Mouse (Mus musculus) megakaryocyte, embryonic 14.5 days (primary cell): ENCODE measurements around the gene Plppr3. TPM values are rescaled to one million over a fixed set of nuclear protein-coding genes. Genes with fewer than 3 reads are reported as not detected.
"Not testable (repeated sequence)": the region's sequence is repeated elsewhere in the genome, so short reads cannot be mapped to it uniquely, and the experiment has no call there.

Experiments
- H3K27me3 ChIP-seq: replicated peaks from 2 replicates; pipeline ENCODE3; 2012; ENCODE audit warnings: inconsistent platforms
- H3K36me3 ChIP-seq: replicated peaks from 2 replicates; pipeline ENCODE3; 2012; ENCODE audit warnings: low read length, inconsistent platforms, mixed read lengths
- H3K4me1 ChIP-seq: 2 replicates; pipeline ENCODE4 v1.6.1; 2012; ENCODE audit warnings: inconsistent platforms
- H3K4me3 ChIP-seq: replicated peaks from 2 replicates; pipeline ENCODE3; 2012; ENCODE audit warnings: moderate library complexity, mild to moderate bottlenecking, inconsistent platforms
- H3K9me3 ChIP-seq: 2 replicates; pipeline ENCODE4 v1.6.1; 2012; ENCODE audit warnings: inconsistent platforms
- FLI1 ChIP-seq: IDR thresholded peaks from 2 replicates; pipeline ENCODE4 v1.6.1; 2012; ENCODE audit warnings: low read length, inconsistent platforms, mixed read lengths
- GATA1 ChIP-seq: IDR thresholded peaks from 3 replicates; pipeline ENCODE4 v1.6.1; 2012; ENCODE audit warnings: mixed read lengths, low read length, inconsistent platforms, borderline replicate concordance
- polyA plus RNA-seq: library from polyadenylated mRNA; stranded (reverse); fragments of >175 nt; gene quantifications from 2 replicates; pipeline ENCODE4 v1.2.3, GENCODE M21; 2012; ENCODE audit warnings: low replicate concordance; ENCODE audit not compliant: insufficient read depth

The Plppr3 gene
- polyA plus RNA-seq, 1 experiment = 16.9 TPM

DNA sequence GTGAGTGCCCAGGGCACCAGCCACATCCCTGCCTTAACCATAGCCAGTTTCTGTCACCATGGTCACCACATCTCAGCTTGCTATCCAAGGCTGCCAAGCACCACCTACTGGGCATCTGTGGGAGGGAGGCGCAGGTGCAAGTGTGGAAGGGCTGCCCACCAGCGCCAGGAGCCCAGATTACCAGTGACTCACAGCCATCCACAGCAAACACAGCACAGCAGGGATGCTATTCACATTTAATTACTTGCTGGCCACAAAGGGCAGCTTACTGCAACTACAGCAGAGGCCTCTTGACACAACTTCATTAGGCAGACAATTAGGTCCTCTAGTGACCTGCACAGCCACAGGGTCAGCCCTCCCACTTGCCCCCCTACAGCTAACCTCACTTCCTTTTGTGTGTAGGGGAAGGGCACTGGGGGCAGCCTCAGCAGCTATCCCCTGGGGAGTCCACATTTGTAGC lies 26.5 kb upstream of the Plppr3 start:
- peaks cover 88% of the 10 kb centered on the region for H3K36me3 ChIP-seq
- TF ChIP-seq GATA1 (no peak), FLI1 (no peak)
- no peaks in the 10 kb centered on the region; the same call in 1 of the 2 replicates for H3K9me3 ChIP-seq
- H3K4me3 ChIP-seq = no peak overlapping the region
- H3K27me3 ChIP-seq = no peaks in the 10 kb centered on the region
- peaks cover 57% of the 10 kb centered on the region for H3K4me1 ChIP-seq

DNA sequence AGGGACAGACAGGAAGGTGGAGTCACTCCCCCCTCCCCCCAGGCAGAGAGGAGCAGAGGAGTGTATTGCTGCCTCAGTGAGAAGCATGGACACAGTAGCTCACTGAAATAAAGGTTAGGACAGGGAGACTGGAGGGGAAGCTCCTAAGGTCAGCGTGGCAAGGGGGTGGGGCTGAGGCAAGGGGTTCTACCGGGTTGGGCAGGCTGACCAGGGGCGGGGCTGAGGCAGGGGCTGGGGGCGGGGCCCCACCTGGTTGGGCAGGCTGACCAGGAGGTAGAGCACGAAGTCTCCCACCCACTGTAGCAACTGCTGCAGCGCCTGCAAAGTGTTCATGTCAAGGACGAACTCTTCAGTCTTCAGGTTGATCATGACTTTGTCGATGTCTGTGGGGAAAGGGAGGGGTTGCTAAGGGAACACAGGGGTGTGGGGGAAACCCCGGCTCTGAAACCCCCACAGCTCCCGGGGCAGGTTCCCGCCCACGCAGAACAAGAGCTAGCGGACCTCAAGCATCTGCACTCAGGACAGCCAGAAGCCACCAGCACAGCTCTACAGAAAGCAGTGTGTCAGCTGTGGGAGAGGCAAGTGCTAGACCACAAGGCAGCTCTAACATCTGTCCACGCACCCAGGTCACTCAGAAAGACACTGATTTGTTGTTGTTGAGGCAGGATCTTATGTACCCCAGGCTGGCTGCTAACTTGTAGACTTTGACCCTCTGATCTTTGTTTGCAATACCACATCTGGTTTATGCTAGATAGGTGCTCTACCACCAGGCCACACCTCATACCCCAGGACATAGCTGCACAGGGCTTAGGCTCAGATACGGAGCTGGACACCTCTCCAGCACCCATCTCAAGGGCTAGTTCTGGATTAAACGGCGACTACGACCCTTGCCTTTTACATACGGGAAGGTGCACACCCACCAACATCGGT lies 23.1 kb upstream of the Plppr3 start:
- TF ChIP-seq GATA1 (no peak), FLI1 (no peak)
- H3K4me3 ChIP-seq = no peak overlapping the region
- no peaks in the 10 kb centered on the region for H3K27me3 ChIP-seq
- H3K9me3 ChIP-seq = no peaks in the 10 kb centered on the region
- peaks cover 86% of the 10 kb centered on the region for H3K36me3 ChIP-seq
- peaks cover 79% of the 10 kb centered on the region for H3K4me1 ChIP-seq

DNA sequence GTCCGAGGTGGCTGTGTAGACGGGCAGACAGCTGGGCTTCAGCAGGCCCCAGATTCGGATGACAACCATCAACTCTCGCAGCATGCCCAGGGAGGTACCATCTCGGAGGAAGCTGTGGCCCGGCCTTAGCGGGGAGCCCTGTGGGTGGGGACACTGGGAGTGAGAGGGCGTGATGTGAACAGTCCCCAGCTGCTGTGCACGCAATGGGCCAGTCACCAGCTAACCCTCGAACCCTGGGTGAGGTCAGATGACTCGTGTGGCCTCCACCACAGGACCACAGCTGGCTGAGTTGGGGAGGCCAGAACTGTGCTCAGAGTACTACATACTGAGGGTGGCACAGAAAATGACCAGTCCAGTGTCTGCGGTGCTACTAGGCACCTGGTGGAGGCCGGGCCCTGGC lies 22.4 kb upstream of the Plppr3 start:
- H3K27me3 ChIP-seq = no peaks in the 10 kb centered on the region
- peaks cover 79% of the 10 kb centered on the region for H3K36me3 ChIP-seq
- no peaks in the 10 kb centered on the region for H3K9me3 ChIP-seq
- peak overlapping the region; percentile 35 for H3K4me3 ChIP-seq
- peaks cover 81% of the 10 kb centered on the region for H3K4me1 ChIP-seq
- TF ChIP-seq FLI1 = no peak
- TF ChIP-seq GATA1 = no peak

DNA sequence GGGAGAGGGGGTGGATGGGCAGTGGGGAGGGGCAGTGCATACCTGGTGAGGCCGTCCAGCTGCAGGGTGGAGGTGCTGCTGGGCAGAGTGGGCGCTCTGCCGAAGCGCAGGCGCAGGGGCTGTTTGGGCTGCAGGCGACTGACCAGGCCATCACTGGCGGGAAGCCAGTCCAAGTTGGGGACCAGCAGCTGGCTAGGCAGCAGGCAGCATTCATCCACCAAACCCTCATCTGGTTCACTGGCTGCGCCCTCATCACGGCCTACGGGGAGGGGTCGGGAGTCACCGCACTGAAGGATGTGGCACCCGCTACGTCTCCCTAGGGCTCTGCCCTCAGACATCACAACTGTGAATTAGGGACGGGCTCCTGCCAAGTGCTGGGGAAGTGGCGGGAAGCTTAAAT lies 21.9 kb upstream of the Plppr3 start:
- Histone ChIP-seq H3K4me1 (peaks cover 78% of the 10 kb centered on the region), H3K9me3 (no peaks in the 10 kb centered on the region), H3K36me3 (peaks cover 74% of the 10 kb centered on the region), H3K27me3 (peaks cover 1% of the 10 kb centered on the region), H3K4me3 (no peak overlapping the region)
- TF ChIP-seq GATA1 = no peak
- TF ChIP-seq FLI1 = no peak

DNA sequence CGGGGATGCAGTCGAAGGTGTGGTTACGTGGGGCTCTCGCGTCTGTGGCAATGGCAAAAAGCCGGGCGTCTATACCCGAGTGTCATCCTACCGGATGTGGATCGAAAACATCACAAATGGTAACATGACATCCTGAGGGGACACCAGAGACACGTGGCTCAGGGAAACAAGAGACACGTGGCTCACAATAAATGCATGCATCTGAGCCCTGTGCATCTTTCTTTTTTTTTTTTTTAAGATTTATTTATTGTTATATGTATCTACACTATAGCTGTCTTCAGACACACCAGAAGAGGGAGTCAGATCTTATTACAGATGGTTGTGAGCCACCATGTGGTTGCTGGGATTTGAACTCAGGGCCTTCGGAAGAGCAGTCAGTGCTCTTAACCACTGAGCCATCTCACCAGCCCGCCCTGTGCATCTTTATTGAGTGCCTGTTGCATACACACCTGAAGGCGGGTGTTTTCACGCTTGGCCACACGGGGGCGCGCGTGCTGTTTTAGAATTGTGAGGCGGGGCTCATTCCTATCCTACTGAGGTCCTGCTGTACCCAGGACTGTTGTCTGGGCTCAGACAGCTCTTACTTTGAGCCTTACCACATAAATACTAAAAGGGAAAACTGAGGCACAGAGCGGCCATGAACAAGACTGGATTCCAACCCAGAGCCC lies 18.2 kb upstream of the Plppr3 start:
- Histone ChIP-seq H3K27me3 (peaks cover 12% of the 10 kb centered on the region), H3K4me1 (peaks cover 53% of the 10 kb centered on the region), H3K36me3 (peaks cover 41% of the 10 kb centered on the region)
- not testable (repeated sequence) for H3K9me3 ChIP-seq, H3K4me3 ChIP-seq

DNA sequence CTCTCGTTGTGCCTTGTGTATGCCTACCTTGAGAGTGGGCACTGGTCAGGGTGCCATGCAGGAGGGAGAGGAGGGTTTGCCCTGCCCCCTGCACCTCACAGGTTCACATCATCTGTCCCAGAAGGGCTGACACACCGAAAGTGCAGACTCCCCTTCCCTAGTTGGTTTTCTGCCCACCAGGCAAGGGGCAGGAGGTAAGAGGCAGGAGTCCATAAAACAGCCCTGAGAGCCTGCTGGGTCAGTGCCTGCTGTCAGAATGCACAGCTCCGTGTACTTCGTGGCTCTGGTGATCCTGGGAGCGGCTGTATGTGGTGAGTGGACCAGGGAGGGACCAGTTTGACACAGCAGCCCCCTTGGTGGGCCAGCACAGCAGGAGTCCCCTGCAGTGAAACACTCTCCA lies 16.2 kb upstream of the Plppr3 start, which contains the start of gene Cfd:
Cfd (plus strand) TSS at position 184 of the 400 bp plus-strand sequence.
- Histone ChIP-seq H3K4me3 (peak within 1 kb of the TSS; percentile 39), H3K36me3 (peaks cover 22% of the 10 kb centered on the region), H3K9me3 (no peaks in the 10 kb centered on the region), H3K4me1 (peaks cover 49% of the 10 kb centered on the region), H3K27me3 (peaks cover 13% of the 10 kb centered on the region)
- no peak for TF ChIP-seq GATA1
- no peak for TF ChIP-seq FLI1

DNA sequence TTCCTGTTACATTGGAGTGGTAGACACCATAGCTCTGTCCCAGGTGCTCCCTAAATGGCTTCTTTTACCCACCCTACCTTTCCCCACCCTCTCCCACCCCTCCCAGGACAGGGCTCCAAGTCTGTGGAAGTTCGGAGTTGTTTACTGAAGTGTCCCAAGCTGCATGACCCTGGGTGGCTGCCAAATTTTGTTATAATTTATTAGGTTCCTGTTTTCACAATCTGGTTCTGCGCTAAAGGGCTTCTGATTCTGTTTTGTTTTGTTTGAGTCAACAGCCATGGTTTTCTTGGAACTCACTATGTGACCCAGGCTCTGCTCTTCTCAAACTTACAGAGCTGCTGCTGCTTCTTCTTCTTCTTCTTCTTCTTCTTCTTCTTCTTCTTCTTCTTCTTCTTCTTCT lies 15.0 kb upstream of the Plppr3 start:
- TF ChIP-seq GATA1 = no peak
- TF ChIP-seq FLI1 = no peak
- no peak overlapping the region for H3K4me3 ChIP-seq
- peaks cover 10% of the 10 kb centered on the region for H3K36me3 ChIP-seq

DNA sequence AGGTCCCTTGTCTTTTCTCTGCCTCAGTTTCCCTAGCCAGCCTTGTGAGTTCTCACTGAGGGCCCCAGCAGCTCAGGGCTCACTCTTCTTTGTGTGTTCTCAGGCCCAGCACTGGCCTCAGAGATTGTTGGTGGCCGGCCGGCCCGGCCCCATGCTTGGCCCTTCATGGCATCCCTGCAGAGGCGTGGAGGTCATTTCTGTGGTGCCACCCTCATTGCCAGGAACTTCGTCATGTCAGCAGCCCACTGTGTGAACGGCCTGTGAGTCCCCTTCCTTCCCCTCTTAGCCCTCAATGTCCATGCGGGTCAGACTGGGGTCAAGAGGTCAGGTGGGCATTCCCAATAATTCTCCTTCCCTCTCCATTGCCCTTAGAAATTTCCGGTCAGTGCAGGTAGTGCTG lies 12.2 kb upstream of the Plppr3 start:
- no peak for TF ChIP-seq FLI1
- TF ChIP-seq GATA1 = no peak

More for the DNA sequence above, 15.0 kb upstream of the Plppr3 start:
- H3K9me3 ChIP-seq = no peaks in the 10 kb centered on the region
- H3K27me3 ChIP-seq = peaks cover 13% of the 10 kb centered on the region
- peaks cover 52% of the 10 kb centered on the region for H3K4me1 ChIP-seq

DNA sequence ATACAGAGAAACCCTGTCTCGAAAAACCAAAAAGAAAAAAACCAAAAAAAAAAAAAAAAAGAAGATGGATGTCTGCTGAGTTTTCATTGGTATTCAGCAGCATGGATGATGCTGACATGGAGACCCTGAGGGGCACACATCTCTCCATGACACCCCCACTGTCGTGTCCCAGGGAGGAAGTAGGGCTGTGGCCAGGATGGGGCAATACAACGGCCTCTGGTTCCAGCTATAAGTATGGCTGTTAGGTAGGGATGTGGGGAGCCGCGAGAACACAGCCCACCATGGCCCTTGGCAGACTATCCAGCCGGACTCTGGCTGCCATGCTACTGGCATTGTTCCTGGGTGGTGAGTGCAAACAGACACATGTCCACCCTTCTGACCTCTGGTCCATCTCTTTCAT lies 11.6 kb upstream of the Plppr3 start, which contains the start of gene Elane:
Elane (plus strand) TSS at position 194 of the 400 bp plus-strand sequence.
- H3K4me3 ChIP-seq = peak within 1 kb of the TSS; percentile 71
- peaks cover 66% of the 10 kb centered on the region for H3K4me1 ChIP-seq
- TF ChIP-seq GATA1 (no peak), FLI1 (no peak)
- H3K36me3 ChIP-seq = no peaks in the 10 kb centered on the region
- H3K9me3 ChIP-seq = no peaks in the 10 kb centered on the region
- peaks cover 11% of the 10 kb centered on the region for H3K27me3 ChIP-seq

More for the DNA sequence above, 12.2 kb upstream of the Plppr3 start:
- Histone ChIP-seq H3K9me3 (no peaks in the 10 kb centered on the region), H3K4me1 (peaks cover 61% of the 10 kb centered on the region), H3K4me3 (no peak overlapping the region), H3K27me3 (peaks cover 13% of the 10 kb centered on the region), H3K36me3 (no peaks in the 10 kb centered on the region)

DNA sequence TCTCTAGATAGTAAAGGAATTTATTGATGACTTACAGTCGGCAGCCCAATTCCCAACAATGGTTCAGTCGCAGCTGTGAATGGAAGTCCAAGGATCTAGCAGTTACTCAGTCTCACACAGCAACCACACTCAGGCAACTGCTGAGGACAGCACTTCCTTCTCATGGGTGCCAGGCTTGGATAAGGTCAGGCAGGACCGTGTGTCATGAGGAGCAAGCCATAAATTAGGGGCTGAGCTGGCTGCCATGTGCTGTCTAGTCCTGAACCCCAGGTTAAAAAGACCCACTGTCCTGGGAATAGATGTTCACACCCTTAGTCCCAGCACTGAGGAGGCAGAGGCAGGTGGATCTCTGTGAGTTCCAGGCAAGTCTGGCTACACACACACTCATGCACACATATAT lies 10.5 kb upstream of the Plppr3 start:
- not testable (repeated sequence) for H3K36me3 ChIP-seq, H3K27me3 ChIP-seq, H3K9me3 ChIP-seq
- Histone ChIP-seq H3K4me1 (peaks cover 72% of the 10 kb centered on the region), H3K4me3 (peak overlapping the region; percentile 71)
